Mouse (Mus musculus) ES-Bruce4 (cell line): ENCODE results near the gene Fndc8.

Experiments used
- CTCF ChIP-seq: IDR thresholded peaks from one replicate; pipeline ENCODE4 v1.8.1; 2011; ENCODE audit warnings: low read depth, low read length
- POLR2A ChIP-seq: IDR thresholded peaks from one replicate; pipeline ENCODE4 v1.8.1; 2011; ENCODE audit warnings: low read length; ENCODE audit not compliant: insufficient read depth

DNA sequence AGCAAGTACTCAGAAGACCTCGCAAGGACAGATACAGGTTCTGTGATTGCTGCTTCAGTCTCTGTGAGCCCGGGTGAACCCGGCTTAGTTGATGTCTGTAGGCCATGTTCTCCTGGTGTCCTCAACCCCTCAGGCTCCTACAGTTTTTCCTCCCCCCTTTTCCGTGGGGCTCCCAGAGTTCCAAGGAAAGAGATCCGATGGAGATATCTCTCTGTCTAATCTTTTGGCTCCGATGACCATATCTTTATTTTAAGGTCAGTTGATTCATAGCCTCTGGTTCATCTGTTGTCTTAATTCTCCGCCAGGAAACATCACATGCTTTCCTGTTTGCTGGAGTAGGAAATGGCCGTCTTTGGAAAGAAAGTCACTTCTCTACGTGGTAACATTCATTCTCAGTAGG, 57.1 kb downstream of the Fndc8 start:
- TF ChIP-seq CTCF (no peak), POLR2A (no peak)
